Mouse (Mus musculus): ENCODE results near the gene Dcun1d2.

DNA sequence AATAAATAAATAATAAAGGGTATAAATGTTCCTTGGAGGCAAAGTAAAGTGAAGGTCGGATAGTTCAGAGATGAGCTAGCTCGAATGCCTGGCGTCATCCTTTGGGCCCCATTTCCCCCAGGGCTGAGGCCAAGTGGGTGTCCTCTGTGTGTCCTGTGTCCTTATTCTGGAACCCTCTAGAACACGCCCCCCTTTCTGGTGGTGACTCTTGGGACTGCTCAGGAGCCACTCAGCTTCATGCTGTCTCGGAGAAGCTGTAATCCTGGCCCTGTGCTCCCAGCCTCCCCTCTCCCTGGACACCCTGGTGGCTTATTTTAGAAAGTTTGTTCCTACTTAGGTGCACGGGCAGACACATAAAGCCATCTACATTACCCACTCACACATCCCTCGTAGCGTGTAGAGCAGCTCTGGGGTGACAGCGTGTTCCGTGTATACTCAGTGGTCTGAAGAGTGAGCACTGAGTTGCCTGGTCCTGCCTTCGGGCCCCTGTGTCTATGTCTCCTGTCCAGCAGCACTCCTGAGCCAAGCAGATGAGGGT, 43.5 kb downstream of the Dcun1d2 start:
- TF ChIP-seq CTCF (IDR thresholded peaks at IDR 0.05; ENCODE audit: control insufficient read depth, insufficient read depth, insufficient replicate concordance, low read depth, low read length), result no peak
- TF ChIP-seq POLR2A (IDR thresholded peaks at IDR 0.05; ENCODE audit: control insufficient read depth, low read depth, low read length), result no peak
